Mouse (Mus musculus): ENCODE measurements around the gene Nrp1.

DNA sequence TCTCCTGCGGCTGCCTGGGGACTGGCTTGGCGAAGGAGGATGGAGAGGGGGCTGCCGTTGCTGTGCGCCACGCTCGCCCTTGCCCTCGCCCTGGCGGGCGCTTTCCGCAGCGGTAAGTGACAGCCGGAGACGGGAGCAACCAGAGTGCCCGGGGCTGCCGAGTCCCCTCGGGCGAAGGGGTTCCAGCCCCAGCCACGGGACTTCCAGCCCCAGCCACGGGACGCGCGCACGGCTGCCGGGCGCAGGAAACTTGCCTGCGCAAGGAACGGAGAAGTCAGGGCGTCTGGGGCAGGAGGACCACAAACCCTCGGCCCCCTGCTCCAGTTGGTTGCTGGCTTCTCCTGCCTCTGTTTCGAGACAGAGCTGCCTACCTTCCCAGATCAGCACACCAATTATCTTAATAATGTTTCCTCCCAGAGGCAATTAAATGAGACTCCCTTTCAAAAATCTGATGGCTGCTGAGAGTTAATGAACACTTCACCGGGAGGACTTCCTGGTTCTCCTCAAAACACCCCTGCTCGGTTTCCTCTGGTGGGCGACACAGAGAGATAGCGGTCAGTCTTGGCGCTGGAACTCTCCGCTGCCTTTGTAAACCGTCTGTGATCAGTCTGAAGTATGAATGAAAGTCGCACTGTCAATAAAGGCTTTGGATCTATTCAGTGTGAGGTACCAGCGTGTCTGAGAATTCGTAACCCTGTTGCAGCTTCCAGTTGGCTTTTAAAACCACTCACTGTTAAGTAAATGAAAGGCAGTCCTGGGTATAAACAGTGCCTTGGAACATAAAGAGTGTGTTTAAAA lies 1.3 kb downstream of the Nrp1 start:
- TF ChIP-seq CTCF (IDR thresholded peaks at IDR 0.05; ENCODE audit: control insufficient read depth, insufficient read depth, low read length) (no peak), POLR2A (IDR thresholded peaks at IDR 0.05; ENCODE audit: borderline replicate concordance, control insufficient read depth, low read depth, low read length) (no peak)
